ENCODE assay signal across 9 mouse cellular contexts in genomic region chr11:88165683-88166364, GRCm38 (mm10). TPM values are rescaled to one million over a fixed set of nuclear protein-coding genes. Genes with fewer than 3 reads are reported as not detected.
DNase-seq lines count a peak whose midpoint lies in the region; ATAC-seq and TF ChIP-seq lines count a peak whose summit lies in the region.
"Had no signal": no experiment of that assay in that cellular context is flagged by ENCODE, and none has a peak within 500 bp of the region (broad histone marks: within the 10 kb centered on the region; RNA-seq: fewer than 3 reads in every experiment).

No protein-coding gene starts in this region.

- no peaks in the 10 kb centered on the region for H3K9me3 ChIP-seq in kidney, embryonic 14.5 days (ENCODE audit: control insufficient read depth, low read length)
- H3K9me3 ChIP-seq in E14TG2a.4 (ENCODE audit: low read length): no peaks in the 10 kb centered on the region
- H3K9me3 ChIP-seq in intestine, embryonic 15.5 days: no peaks in the 10 kb centered on the region

- peaks cover 38% of the 10 kb centered on the region for H3K4me1 ChIP-seq in kidney, embryonic 14.5 days (ENCODE audit: control insufficient read depth, insufficient read depth, low read length)
- peaks cover 67% of the 10 kb centered on the region for H3K4me1 ChIP-seq in E14TG2a.4 (replicated peaks; ENCODE audit: low read depth, low read length)
- peaks cover 27% of the 10 kb centered on the region for H3K4me1 ChIP-seq in intestine, embryonic 15.5 days (replicated peaks)

- H3K9ac ChIP-seq in kidney, embryonic 14.5 days (ENCODE audit: low read depth, low read length): 0 out of 2 replicates have a peak overlapping the region, but pooled peaks have one; percentile 23
- H3K9ac ChIP-seq in intestine, embryonic 15.5 days: no peak overlapping the region

- no peaks in the 10 kb centered on the region; the same call in 1 of the 2 replicates for H3K27me3 ChIP-seq in kidney, embryonic 14.5 days (ENCODE audit: control insufficient read depth, insufficient read depth, low read length)
- peaks cover 26% of the 10 kb centered on the region for H3K27me3 ChIP-seq in E14TG2a.4 (ENCODE audit: insufficient read depth, low read length)
- H3K27me3 ChIP-seq in intestine, embryonic 15.5 days (replicated peaks): peaks cover 5% of the 10 kb centered on the region

- no peak overlapping the region for H3K4me2 ChIP-seq in kidney, embryonic 14.5 days (replicated peaks; ENCODE audit: low read depth, low read length)
- no peak overlapping the region for H3K4me2 ChIP-seq in intestine, embryonic 15.5 days (replicated peaks)

- no peak overlapping the region for H3K4me3 ChIP-seq in kidney, embryonic 14.5 days (ENCODE audit: low read length)
- H3K4me3 ChIP-seq in E14TG2a.4 (replicated peaks; ENCODE audit: low read length): peak overlapping the region; percentile 24
- H3K4me3 ChIP-seq in intestine, embryonic 15.5 days (replicated peaks): no peak overlapping the region

- H3K27ac ChIP-seq in kidney, embryonic 14.5 days (ENCODE audit: low read depth, low read length): no peak overlapping the region
- H3K27ac ChIP-seq in intestine, embryonic 15.5 days: peak overlapping the region; percentile 70
- H3K27ac ChIP-seq: macrophage had no signal

- no peak for TF ChIP-seq CTCF in E14TG2a.4 (conservative IDR thresholded peaks at IDR 0.05; ENCODE audit: low read length)

- no peak for DNase-seq in kidney, postnatal 4 days
- DNase-seq in adrenal gland, postnatal 36 days: peak; percentile 62
- DNase-seq in yolk sac, embryonic 10.5 days (ENCODE audit: low spot score): no peak

- ATAC-seq in kidney, embryonic 14.5 days (ENCODE audit: low FRiP score, low TSS enrichment): no peak
- no peak for ATAC-seq in intestine, embryonic 15.5 days
- ATAC-seq in frontal cortex, adult (ENCODE audit: low TSS enrichment): no peak
- ATAC-seq in erythroid progenitor cell, adult 5-6 weeks (replicated peaks; ENCODE audit: low FRiP score, poor library complexity, severe bottlenecking): no peak

- 69% methylated on average over 10 of the region's 10 CpGs for WGBS in kidney, embryonic 14.5 days
- WGBS in intestine, embryonic 15.5 days: 65% methylated on average over 10 of the region's 10 CpGs

- no peaks in the 10 kb centered on the region for H3K36me3 ChIP-seq in kidney, embryonic 14.5 days (ENCODE audit: control insufficient read depth, insufficient read depth, low read length)
- H3K36me3 ChIP-seq in E14TG2a.4 (ENCODE audit: insufficient read depth, low read length): no peaks in the 10 kb centered on the region
- no peaks in the 10 kb centered on the region for H3K36me3 ChIP-seq in intestine, embryonic 15.5 days

RNA-seq across cellular contexts. Expression of gene Mrps23, which starts 38.4 kb away (rescaled TPM):
- polyA plus RNA-seq in kidney, embryonic 14.5 days (2014; fragmentation: Nextera tagmentation; extraction: Ambion mirVana): 62.3 and 63.6 TPM in 2 replicates
- 100 to 1,000 TPM; 151 to 216 TPM for total RNA-seq in adrenal gland, postnatal 36 days (2021)
- polyA plus RNA-seq in intestine, embryonic 15.5 days (2015; fragmentation: Nextera tagmentation; extraction: Ambion mirVana): 59.6 and 62.3 TPM in 2 replicates
- 18.7 and 24.3 TPM in 2 replicates for total RNA-seq in erythroid progenitor cell, adult 5-6 weeks (2015; ENCODE audit: low replicate concordance)
- total RNA-seq in erythroid progenitor cell, adult 5-6 weeks (2017; ENCODE audit: low replicate concordance): 15.8 and 23.1 TPM in 2 replicates

Comparison
In these comparisons a context has a peak if more than half of its experiments do, and no peak if none do; other contexts are left out.
1. DNase-seq: peak in adrenal gland, postnatal 36 days (2 of 2); none in kidney, postnatal 4 days (0 of 2) and yolk sac, embryonic 10.5 days (single experiment).
2. RNA of gene Mrps23, which starts 38.4 kb away (total RNA-seq): 151 to 216 TPM in adrenal gland, postnatal 36 days; 15.8 to 24.3 TPM in erythroid progenitor cell, adult 5-6 weeks; every median in the first group is over 4 times any median in the second.